Mouse (Mus musculus) left cerebral cortex, postnatal 4 days (tissue): ENCODE data around the gene Rpe. TPM values are rescaled to one million over a fixed set of nuclear protein-coding genes. Genes with fewer than 3 reads are reported as not detected.

Source experiments
- DNase-seq: peaks from one replicate; pipeline ENCODE4 v3.0.0-alpha.2; 2022
- intact Hi-C: fragments of 180-260 bp; cut with DNase I; formaldehyde crosslinking; loops from one replicate; pipeline ENCODE4 v1.15.1; 2025
- total RNA-seq, 2 experiments: library from RNA; stranded (reverse); gene quantifications; 2 replicates each; pipeline ENCODE4 v1.2.3; 2021

Rpe gene
- total RNA-seq, 2 experiments from 2014 or later, result 23.9 to 28.0 TPM

DNA sequence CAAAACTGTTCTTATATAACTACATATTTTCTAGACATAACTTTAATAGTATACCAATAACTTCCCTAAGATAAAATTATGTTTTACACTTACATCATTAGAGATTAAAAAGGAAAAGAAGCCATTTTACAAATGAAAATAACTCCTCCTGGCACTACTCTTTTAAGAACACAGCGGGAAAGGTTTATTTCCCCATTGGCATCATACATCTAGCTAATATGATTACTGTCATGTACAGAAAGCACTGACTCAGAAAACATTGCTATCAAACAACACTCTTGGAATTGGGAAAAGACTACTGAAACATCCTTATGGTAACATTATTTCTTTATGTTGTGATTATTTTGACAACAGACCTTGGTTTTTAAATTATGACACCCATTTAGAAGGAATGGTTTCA is 68.1 kb downstream of the Rpe start:
- no peak for DNase-seq
- intact Hi-C loops, result no loop called here

Other genes with a start within 250 kb of the Rpe start
- 10 to 100 TPM; 42.5 to 47.9 TPM for gene Unc80, start 232.5 kb upstream of the Rpe start, total RNA-seq
- 10 to 100 TPM; 17.5 to 19.8 TPM for gene Kansl1l, start 116.7 kb downstream of the Rpe start, total RNA-seq
- 10 to 100 TPM; 28.0 to 31.3 TPM for gene Acadl, start 162.4 kb downstream of the Rpe start, total RNA-seq
- under 1 TPM in 1 of 2 experiments, not detected in 1; 0.70 TPM for gene Myl1, start 244.6 kb downstream of the Rpe start, total RNA-seq